Mouse (Mus musculus) left cerebral cortex, adult 8-10 months (tissue): ENCODE measurements around the gene Cntnap5c. TPM values are rescaled to one million over a fixed set of nuclear protein-coding genes. Genes with fewer than 3 reads are reported as not detected.

Experiments used
- DNase-seq, 2 experiments: peaks; one replicate each; pipeline ENCODE4 v3.0.0; 2022; ENCODE audit warnings: low spot score in 2 of 2
- total RNA-seq, 4 experiments: library from RNA; stranded (reverse); gene quantifications; 2 replicates each; pipeline ENCODE4 v1.2.4; 2022

Gene Cntnap5c
- total RNA-seq, 4 experiments from 2014 or later: 5.9 to 9.1 (median 7.0) TPM

DNA sequence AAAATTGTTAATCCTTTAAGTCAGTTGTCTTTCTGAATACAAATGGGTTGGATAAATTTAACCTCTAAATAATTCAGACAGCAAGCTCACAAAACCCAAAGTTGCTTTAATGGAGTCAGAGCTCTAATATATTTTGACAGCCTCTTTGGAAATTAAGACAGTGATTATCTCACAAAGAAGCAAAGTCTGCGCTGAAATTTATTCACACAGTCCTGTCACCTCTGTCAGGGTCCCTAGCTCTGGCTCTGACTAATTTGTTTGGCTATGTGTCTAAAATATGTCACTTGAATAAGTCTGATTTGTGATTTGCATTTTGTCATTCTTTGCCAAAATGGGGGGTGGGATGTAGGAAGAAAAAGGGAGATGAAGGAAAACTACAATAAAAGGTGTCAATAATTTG lies 234.0 kb downstream of the Cntnap5c start:
- no peak for DNase-seq

GRCm38 (mm10) chr17:58004491-58004890 lies 235.1 kb downstream of the Cntnap5c start:
- no peak for DNase-seq

DNA sequence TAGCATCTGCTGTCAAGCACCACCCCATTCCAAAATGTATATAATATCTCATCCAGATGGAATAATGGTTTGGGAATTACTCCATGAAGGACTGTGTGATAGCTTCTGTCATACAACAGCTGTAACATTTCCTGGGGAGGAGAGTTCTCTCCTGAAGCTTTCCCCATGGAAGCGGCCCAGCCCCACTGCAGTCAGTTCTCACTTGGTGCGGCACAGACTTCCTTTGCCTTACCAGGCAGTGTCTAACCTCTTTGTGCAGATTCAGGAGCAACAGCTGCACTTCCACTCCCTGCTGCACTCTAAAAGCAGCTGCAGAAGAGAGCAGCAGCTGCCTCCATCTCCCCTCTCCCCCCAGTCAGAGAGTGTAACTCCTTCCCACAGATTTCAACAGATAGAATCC lies 271.8 kb downstream of the Cntnap5c start:
- no peak for DNase-seq

DNA sequence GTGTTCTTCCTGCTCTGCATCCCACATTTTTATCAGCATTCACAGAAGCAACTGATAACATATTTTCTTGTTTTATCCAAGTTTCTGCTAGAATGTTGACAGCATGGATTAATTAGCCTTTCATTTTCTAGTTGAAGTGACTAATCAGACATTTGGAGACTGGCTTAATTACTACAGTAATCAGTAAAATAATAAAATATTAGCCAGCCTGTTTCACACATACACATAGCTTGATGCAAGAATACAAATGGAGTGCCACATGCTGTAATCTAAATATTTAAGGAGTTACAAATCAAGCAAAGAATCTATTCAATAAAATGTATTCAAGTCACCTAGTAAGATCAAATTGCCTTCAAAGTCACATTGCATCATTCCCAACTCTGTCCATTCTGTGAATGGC lies 275.8 kb downstream of the Cntnap5c start:
- DNase-seq: no peak

DNA sequence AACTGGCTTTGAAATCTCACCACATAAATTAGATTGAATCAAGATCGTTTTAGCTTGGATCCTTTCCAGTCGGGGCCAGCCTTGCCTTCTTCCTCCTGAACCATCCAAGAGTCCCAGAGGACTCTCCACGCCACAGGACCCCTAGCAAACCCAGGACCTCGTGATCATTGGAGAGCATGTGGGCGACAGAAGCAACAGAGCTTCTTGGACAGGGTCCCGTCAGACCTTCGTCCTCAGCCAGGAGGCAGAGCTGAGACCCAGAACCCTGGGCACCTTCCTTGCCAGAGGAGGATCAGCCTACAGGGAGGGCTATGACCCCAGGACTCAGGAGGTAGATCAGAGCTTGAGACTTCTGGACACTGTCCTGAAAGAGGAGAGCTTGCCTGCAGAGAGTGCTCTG lies 300.5 kb downstream of the Cntnap5c start:
- no peak for DNase-seq

- DNase-seq: no peak
Measured at GRCm38 (mm10) chr17:58082676-58083075, 313.3 kb downstream of the Cntnap5c start.

- no peak for DNase-seq
Measured at GRCm38 (mm10) chr17:58104505-58104904, 335.1 kb downstream of the Cntnap5c start.

- no peak for DNase-seq
Measured at GRCm38 (mm10) chr17:58107901-58108300, 338.5 kb downstream of the Cntnap5c start.

GRCm38 (mm10) chr17:58108335-58108734 lies 339.0 kb downstream of the Cntnap5c start:
- DNase-seq: peak in 1 of 2 experiments; percentile 13

GRCm38 (mm10) chr17:58187171-58187570 lies 417.8 kb downstream of the Cntnap5c start:
- peak; percentile 4 to 45 for DNase-seq

DNA sequence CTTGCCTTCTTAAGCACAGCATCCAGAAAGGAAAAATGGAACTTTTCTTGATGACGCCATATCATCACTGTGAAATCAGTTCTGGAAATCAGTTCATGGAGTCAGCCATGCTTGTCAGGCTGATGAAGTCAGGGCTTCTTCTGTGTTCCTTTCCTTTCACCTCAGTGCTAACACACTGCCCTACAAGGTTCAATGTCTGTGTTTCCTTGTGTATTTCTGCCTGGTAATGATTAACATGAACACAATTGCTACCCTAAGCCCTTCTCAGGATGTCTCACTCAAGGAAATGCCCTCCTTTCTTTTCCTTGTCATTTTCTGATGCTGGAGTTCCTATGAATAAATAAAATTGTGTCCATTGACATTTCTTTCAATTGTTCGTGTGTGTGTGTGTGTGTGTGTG lies 431.8 kb downstream of the Cntnap5c start:
- DNase-seq: no peak

DNA sequence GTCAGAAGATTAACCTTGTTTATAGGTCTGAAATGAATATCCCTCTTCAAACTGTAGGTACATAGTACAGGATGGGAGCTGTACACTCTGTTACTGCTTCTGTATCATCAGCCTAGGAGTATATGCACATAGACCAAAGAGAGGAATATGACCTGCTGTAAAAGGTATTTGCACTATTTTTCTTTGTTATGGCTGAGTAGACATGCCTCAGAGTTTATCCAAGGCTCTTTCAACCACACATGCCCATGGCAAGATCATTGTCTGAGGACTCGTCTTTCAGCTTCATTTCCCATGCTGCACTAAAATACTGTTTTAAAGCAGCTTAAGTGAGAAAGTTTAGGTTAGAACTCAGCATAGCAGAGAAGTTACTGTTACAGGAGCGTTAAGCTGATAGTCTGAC lies 498.7 kb downstream of the Cntnap5c start:
- DNase-seq: no peak

- no peak for DNase-seq
Measured at GRCm38 (mm10) chr17:58351310-58351709, 581.9 kb downstream of the Cntnap5c start.

DNA sequence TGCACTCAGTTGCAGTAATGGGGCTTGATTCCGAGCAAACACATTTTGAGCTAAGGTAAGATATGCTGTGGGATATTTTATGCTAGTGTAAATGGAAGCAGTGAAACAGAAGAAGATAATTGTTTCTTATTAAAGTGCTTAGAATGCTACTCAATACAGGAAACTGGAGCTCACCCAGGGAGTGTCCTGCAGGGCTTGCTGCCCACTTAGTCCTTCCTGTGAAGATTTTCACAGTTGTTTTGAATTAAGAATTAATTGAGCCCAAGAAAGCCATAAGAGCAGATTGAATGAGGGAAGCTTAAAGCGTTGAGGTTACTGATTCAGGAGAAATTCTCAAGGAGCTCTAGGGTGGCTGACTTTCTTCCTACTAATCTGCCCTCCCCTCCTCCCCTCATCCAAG lies 586.9 kb downstream of the Cntnap5c start:
- DNase-seq: no peak

DNA sequence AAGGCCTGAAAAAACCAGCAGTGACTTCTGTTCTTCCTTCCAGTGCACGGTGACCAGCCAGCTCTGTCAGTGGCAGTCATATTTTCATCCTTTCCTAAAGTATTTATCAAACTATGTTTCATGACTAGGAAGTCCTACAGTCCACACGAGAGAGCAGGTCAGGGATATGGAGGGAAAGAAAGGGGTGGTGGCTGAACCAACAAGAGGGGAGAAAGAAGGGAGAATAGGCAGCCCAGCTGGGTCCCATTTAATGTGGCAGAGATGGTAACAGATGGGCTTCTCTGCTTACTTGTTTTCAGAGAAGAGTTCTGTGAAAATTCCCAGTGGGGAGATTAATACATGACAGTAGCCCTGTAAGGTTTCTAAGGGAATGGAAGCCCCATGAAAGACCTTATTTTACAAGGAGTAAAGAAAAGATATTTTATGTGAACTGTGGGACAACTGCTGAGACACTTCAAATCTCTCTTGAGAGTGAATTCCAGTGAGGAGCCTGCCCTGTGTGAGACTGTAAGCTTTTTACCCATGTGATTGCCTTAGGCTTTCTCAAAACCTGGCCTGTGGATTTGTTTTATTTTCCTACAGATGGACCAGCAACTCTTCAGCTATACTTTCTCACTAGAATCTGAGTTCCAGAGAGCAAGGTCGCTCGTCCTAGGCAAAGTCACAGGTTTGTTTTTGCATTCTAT lies 594.4 kb downstream of the Cntnap5c start:
- DNase-seq: no peak

- DNase-seq: no peak
Measured at GRCm38 (mm10) chr17:58370089-58370488, 600.7 kb downstream of the Cntnap5c start.

DNA sequence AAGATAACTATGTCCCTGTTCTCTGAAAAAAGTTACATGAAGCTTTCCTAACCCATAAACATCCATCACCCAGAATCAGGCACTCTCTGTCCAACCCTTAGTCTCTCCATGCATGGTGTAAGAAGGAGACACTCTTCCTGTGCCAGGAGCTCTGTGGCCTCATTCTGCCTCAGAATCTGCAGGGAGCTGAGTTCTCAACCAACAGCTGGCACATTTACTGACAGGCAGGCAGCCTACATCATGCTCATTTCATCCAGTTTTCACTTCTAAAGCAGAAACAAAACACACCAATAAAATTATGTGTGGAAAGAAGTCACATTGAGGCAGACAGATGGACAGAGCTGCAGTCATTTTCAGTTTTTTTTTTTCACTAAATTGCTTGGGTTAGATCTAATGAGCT lies 638.4 kb downstream of the Cntnap5c start:
- no peak for DNase-seq

- no peak for DNase-seq
Measured at GRCm38 (mm10) chr17:58408756-58409155, 639.4 kb downstream of the Cntnap5c start.

DNA sequence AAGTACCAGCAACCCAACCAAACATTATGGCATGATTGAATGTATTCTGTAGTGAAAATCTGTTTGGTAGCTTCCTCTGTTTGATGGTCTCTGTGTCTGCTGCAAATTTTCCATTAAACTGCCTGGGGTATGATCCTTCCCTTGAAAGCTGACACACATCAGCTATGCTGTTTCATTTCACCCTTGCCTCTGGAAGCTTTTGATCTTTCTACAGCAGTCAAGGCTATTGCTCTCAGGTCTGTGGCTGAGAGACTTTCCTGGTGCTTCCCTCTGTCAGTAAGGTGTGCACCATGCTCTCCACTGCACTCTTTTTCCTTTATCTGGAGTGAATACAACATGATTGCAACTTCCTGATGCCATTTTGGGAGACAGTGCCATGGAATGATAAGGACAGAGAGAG lies 668.1 kb downstream of the Cntnap5c start:
- DNase-seq: no peak

Other genes with a start within 250 kb of the Cntnap5c start
- under 1 TPM in 3 of 4 experiments, not detected in 1; 0.04 to 0.13 (median 0.12) TPM for gene Vmn2r120, start 224.1 kb upstream of the Cntnap5c start, total RNA-seq
- gene Gm21834, start 27.4 kb upstream of the Cntnap5c start, total RNA-seq: not detected